Mouse (Mus musculus) cerebellum, adult 11-12 months (tissue): ENCODE measurements around the gene Fut4.

Experiments used
- DNase-seq: peaks from one replicate; pipeline ENCODE4 v3.0.0; 2022

The Fut4 gene

DNA sequence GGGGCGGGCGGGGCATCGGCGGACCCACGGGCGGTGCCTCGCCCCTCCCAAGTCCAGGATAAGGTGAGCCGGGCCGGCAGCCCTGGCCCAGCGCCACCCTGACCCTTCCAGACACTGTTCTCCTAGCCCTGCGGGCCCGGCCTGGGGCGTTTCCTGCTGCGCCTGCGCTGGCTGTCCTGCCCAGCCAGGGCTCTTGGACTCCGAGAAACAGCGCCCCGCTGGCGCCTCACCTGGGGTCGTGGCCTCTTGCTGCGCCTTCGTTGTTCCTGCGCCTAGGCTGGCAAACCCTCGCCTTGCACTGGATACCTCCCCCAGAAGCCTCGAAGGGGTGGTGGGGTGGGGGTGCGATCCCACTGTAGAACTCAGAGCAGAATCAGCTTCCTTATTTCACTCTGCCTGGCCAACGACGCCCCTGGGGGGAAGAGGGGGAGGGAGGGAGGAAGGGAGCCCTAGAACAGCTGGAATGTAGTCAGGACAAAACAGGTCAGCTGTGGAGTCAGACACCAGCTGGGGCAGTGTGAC, at the start of gene Fut4:
TSS of gene Fut4 (minus strand) at position 393 of the 522 bp plus-strand sequence.
- DNase-seq = peak; percentile 4

DNA sequence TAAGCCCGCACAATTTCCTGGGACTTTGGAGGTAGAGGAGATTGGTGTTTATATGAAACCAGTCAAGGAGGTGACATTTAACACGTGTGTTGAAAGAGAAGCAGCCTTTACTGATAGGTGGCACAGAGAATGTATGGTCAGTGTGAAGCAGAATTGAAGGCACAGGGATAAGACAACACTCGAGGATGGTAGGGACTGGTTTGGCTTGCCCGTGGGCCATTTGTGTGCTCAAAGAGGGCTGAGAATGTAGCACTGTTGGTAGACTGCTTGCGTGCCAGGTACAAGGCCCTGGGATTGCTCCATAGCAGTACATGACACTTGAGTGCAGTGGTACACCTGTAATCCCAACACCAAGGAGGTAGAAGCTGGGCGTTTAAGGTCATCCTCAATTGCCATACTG, 35.2 kb upstream of the Fut4 start:
- DNase-seq = no peak

DNA sequence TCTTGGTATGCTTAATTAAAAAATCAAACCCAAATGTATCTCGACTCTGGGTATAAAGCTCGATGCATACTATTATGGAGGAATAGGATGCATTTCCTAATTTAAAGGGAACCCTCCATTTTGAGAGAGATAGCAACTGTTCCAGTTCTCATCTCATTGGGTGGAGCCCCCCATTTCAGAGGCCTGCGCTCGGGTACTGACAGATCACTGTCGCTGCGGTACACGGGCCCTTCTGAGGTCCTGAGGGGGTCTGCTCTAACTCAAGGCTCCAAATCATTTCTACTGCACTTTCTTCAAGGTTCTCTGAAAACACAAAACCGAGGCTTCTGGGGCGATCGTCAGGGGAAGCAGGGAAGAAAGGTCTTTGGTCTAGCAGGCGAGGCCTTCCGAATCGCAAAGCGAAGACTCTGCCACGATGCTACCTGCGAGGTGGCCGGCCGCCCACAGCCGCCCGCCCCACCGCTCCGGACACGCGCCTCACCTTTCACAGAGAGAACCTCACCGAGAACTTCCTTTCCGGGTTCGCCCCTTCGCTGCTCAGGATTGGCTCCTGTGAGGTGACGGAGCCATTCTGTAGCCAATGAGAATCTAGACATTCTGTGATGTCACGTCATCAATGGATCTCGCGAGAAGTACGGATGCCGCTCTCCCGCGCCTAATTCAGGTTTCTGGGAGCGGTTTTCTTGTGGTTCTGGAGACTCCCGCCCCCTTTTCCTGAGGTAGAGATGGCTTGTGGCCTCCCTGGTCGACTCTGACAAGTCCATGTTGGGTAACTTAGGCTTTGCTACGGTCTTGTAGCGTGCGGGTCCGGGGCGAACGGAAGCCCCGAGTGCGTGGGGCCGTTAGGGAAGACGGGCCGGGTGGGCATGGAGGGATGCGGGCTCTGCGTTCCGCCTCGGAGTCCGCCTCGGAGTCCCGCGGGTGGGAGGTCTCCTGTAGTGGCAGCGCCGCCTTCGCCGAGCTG, 32.1 kb upstream of the Fut4 start, which contains the start of the genes Mre11a and Ankrd49:
TSS of gene Mre11a (plus strand) at position 616 of the 964 bp plus-strand sequence.
TSS of gene Ankrd49 (minus strand) at position 818 of the 964 bp plus-strand sequence.
- peak; percentile 93 for DNase-seq

DNA sequence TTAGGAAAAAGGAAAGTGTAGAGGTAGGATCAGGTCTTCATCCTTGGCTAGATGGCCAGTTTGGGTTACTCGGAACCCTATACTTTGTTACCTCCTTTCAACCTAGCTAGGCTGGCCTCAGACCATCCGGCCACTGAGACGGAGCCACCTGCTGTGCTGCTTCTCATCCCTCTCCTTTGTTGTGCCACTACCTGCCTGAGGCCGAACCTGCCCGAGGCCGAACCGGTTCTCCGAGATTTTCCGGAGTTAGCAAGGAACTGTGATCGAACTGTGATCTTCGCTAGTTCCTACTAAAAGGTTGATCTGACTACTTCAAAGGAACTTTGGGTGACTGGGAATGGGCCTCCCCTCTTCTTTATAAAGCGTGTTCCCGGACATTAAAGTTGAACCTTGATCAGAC, 26.1 kb upstream of the Fut4 start:
- DNase-seq = no peak

DNA sequence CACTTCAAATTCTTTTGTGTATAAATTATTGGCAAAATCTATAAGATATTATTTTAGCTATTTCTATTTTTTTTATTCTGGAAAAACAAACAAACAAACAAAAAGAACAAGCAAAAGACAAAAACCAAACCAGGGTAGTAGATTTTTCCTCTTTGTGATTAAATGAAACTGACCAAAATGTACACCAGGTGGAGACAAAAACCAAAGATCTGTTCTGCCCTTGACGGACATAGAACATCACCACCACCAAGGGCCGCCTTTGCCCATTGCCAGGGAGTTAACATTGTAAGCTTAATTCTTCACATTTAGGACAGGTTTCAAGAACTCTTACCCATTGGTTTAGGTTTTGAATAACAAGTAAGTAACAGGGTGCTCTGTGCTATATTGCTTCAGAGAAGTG, 21.6 kb upstream of the Fut4 start:
- no peak for DNase-seq

DNA sequence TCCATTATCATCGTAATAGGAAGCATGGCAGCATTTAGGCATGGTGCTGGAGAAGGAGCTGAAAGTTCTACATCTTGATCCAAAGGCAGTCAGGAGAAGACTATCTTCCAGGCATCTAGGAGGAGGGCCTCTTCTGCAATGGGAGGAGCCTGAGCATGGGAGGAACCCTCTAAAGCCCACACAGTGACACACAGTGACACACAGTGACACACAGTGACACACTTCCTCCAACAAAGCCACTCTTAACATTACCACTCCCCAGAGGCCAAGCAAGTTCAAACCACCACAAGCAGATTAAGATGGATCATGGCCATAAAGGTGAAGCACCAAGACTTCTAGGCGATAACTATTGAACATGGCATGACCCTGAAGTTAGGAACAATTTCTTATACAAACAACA, 19.9 kb upstream of the Fut4 start:
- DNase-seq = no peak

DNA sequence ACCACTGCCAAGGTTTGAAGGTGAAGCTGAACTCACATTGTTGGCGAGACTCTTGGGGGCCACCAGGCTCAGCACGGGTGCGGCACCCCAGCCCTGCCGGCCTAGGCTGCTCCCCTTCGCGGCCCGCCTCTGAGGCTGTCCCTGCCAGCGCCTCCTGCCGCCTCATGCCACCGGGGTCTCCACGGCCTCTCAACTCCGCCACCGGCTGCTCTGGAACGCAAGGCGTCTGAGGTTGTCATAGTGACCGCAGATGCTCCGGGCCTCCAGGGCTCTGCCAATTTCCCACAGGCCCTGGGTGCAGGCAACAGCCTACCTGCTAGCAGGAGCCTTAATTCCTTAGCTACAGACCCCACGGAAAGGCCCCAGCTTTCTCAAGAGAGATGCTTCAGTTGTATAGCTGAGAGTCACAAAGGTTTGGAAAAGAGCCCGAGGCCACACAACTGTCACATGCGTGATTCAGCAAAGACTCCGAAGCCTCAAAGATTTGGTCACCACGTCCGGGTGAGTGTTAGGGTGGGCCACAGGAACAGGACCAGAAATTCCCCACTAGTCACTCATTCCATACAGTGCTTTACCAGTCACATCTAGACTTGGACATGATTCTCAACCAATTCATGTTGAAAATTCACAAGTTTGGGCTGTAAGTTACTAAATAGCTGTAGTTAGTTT, 18.7 kb upstream of the Fut4 start, which contains the start of gene 1700012B09Rik:
TSS of gene 1700012B09Rik (minus strand) at position 228 of the 669 bp plus-strand sequence.
- no peak for DNase-seq

DNA sequence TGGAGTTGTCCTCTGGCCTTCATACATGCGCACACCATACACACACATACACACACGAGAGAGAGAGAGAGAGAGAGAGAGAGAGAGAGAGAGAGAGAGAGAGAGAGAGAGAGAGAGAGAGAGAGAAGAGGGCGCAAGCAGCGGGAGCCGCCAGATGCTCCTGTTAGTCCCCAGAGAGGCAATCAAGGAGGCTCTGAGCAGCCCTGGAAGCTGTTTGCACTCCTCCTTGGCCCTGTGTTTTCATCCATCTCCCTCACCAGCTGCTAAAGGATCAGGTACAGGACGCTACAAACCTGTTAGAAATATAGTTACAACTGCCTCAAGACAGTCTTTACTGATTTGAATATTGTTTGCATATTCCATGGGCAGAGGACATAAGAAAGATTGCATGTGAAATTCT, 17.6 kb upstream of the Fut4 start:
- no peak for DNase-seq

DNA sequence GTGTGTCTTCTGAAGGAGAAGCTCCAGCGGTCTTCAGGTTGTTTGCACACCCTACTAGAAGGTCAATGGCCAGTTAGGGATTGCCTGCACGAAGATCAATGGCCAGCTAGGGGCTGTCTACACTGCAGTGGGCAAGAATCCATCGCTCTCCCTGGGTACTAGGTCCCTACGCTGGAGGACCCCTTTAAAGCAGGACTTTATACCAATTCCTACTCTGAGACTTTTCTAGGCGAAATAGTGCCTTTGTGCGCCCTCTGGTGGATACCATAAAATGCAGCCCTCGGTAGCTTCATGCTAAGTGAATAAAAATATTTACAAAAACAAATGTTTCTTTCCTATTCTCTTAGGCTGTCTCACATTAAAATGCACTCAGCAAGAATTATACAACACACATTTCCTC, 12.6 kb upstream of the Fut4 start:
- DNase-seq = no peak

DNA sequence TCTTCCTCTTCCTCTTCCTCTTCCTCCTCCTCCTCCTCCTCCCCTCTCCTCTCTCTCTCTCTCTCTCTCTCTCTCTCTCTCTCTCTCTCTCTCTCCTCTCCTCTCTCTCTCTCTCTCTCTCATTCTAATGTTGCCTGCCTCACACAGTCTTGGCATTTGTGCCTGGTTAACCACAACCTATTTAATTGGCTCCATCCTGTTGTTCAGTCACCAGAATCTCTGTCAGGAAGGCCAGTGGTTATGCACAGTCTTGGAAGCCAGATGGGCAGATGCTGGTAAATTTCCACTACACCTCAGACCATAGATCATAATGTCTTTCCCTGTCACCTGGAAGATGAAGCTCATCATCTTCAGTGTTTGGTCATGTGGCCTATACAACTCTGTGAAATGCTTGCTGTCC, 7.1 kb upstream of the Fut4 start:
- no peak for DNase-seq

DNA sequence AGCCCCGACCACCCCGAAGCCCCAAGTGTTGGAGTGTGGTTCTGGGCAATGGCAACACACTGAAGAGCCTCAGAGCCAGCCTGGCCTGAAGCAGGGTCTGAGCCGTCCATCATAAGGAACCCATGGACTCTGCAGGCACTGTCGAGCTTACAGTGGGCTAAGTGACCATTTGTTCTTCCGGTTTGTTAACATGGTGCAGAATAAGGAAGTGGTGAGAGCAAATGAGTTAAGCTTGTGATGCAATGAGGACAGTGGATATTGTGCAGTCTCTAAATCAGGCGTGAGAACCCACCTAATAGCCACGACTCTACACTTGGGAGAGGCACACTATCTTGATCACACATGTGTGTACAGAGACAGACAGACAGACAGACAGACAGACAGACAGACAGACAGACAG, 6.4 kb upstream of the Fut4 start:
- no peak for DNase-seq

DNA sequence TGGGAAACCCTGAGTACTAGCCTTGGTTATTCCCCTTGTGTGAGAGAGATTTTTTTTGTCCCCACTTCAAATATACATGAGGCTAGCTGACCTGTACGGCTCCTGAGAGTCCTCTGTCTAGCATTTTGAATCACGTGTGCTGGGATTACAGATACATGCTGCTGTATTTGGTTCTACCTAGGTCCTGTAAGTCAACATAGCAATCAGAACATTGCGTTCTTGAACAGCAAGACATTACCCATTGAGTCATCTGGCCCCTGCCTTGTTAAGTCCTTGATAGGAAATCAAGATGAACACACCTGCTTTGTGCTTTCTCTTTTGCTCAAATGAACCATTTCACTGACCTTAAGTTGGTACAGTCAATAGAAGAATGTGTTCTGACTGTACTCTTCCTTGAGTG, 2.3 kb upstream of the Fut4 start:
- no peak for DNase-seq

DNA sequence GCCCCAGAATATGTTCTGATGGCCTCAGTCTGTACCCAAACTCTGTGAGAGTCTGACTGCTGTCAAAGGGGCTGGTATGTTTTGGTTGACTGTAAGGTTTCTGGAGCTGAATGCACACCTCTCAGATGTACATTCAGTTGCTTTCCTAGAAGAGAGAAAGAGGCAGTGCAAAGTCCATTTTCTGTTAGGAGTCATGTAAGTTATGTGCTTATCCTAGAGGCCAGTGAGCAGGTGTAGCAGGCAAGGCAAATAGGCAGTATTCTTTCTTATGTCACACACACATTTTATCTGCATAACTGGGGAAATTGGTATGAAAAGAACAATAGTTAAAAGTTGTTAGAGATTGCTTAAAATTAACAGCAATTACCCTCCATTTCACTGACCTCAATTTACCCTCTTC, 1.8 kb upstream of the Fut4 start:
- no peak for DNase-seq

DNA sequence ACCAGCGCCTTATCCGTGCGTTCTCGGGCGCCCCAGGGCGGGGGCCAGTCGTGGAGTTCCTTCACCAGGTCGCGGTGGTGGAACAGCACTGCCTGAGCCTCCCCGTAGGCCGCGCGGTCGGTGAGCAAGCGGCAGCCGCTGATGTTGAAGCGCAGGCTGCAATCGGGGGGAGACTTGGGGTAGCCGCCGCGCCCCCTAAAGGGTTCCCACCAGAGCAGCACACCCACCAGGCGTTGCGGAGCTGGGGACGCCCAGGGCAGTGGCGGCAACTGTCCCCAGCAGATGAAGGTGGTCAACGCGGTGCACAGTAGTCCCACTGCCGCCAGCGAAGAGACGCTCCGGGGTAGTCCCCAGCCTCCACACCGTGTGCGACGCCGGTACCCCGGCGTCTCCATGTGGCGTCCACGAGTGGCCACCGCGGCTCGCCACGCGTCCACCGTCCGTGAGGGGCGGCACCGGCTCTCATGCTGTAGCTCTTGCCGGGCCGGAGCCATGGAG, 641 bp downstream of the Fut4 start:
- DNase-seq = no peak

DNA sequence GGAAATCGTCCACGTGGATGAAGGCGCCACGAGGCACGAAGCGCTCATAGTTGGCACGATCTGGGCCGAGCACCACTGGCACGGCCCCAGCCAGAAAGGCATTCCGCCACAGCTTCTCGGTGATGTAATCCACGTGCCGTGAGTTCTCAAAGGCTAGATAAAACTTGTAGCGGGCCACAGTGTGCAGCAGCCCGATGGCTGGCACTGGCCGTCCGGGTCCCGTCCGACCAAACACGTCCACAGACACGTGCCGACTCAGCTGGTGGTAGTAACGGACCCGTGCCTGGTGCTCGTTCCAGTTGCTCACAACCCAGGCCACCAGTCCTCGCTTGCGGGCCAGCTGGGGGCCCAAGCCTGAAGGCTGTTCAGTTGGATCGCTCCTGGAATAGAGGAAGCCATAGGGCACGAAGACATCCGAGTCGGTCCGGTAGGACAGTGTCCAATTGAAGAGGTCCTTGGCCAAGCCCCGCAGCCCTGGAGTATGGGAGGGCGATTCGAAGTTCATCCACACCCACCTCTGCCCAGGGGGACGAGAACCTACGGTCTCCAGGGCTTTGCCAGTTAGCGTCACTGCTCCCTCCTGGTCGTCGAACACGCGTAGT, 1.2 kb downstream of the Fut4 start:
- DNase-seq = no peak

DNA sequence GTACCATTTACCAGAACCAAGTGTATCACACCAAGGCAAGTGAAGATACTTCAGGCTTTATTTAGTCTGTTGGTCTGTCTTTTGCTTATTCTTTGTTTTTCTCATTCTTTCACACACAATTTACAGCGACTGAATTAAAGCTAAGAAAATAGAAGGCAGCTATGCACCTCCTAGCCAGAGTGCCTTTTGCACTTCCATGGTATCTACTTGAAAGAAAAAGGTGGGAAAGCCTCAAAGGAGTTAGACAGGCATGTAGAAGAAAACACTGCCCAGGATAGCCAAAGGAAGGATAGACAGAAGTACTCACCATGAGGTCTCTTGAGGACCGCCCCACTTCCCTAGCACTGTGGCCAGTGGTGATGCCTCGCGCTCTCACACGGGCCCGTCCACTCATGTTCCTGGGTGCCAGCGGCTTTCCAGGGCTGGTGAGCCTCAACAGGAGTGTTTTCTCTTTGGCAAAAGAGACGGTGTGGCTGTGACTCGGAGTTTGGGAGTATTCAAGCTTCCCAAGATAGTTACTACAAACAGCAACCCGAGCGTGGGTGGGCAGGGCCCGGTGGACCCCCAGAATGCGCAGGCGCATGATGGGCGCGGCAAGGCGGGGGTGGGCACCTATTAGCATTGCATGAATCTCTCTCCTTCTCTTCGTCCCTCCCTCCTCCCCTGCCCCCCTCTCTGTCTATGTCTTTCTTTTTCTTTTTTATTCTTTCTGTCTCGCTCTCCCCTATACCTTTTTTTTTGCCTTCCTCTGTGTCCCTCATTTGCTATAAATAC, 11.9 kb downstream of the Fut4 start, which contains the start of gene Piwil4:
TSS of gene Piwil4 (minus strand) at position 583 of the 774 bp plus-strand sequence.
- no peak for DNase-seq

DNA sequence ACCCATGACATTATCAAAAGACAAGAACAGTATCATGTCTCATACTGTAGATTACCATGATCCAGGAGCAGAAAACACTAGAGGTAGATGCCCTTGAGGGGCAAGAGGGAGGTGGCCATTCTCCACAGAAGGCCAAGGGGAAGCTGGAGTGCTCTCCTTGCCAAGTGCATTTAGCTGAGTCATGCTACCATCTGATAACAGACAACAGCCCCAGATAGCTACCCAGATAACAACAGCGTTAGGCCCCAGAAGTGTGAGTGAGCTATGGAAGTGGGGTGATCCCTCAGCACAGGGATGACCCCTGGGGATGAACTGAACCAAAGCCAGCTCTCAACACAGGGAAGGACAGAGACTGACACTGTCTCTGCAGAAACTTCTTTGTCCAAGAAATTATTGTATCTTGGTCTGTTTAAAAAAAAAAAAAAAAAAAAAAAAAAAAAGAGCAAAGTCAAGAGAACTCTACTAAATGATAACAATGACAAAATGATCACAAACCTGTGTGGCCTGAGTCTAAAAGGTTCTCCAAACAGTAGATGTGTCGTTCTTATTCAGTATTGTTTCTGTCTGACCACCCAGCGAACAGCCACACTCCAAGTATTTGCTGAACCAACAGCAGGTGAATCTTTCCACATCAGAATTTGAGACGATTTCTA, 12.6 kb downstream of the Fut4 start:
- no peak for DNase-seq

DNA sequence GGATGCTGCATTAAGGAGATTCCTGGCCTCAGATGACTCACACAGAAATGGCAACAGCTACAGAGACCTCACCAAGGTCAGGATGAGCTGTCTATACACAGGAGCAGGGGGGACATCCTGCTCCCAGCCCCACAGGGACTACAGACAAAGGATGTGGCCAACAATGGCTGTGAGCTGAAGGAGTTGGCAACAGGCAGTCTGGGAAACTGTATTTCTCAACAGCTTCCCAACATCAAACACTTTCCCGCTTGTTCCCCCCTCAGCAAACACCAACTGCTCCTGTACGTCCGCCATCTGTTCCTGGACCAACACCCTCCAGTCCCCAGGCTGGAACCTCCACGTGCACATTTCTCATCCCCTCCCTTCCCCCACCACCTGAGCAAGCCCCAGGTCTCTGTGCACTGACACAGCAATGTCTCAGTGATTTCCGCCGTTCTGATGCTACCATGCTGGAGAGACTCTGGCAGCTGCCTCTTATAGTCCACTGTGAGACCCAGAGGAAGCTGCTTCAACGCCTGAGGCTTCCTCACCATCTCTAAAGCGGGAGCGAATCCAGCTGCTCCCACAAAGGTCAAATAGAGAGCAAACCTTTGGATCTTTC, 21.2 kb downstream of the Fut4 start:
- peak; percentile 15 for DNase-seq

DNA sequence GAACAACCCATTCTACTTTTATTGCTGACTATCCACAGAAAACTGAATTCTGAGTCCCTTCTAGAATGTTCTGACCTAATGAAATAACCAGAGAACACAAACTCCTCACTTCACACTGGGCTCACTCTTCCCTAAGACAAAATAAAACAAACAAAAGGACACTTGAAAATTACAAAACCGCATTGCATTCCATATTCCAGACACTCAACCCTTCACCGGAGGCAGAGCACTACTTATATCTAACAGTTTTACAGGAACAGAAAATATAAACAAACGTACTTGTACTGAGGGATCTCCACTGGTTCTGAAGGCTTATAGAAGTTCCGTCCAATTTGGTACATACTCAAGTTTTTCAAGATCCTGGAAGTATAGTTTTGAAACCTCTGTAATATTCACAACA, 23.8 kb downstream of the Fut4 start:
- DNase-seq = no peak

DNA sequence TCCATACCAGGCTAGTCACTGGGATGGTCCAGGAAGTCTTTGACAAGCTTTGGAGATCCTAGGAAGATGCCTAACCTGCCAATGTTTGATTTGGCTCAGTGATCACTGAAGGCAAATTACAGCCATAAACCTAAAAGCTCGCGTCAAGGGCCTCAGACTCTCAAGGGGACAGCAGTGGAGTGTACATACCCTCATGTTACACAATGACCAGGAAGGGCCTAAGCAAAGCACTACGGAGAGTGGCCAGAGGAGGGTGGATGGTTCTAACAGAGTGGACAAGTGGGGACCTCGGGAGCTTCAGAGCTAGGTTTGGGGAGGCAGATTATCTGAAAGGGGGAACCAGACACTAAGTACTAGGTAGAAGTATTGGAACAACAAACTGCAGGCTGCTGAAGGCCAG, 25.6 kb downstream of the Fut4 start:
- no peak for DNase-seq

DNA sequence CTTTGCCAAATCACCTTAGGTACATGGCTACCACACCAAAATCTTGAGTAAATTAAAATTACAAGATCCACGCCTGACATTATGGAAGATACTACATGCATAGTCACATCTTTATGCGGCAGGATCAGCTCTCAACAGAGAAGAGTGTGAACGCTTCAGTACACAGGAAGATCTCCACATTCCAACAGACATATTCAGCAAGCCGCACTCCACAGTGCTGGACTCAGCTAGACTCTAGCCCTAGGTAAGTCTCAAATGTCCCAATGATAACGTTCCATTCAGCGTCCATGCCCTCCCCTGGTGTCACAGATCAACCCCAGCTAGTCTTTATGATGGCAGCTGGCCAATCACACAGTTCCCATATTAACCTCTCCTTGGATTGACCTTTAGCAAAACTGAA, 26.2 kb downstream of the Fut4 start:
- no peak for DNase-seq
